Mouse (Mus musculus): ENCODE measurements around the gene A530064D06Rik.
"Not testable (repeated sequence)": the region's sequence is repeated elsewhere in the genome, so short reads cannot be mapped to it uniquely, and the experiment has no call there.

Gene A530064D06Rik

DNA sequence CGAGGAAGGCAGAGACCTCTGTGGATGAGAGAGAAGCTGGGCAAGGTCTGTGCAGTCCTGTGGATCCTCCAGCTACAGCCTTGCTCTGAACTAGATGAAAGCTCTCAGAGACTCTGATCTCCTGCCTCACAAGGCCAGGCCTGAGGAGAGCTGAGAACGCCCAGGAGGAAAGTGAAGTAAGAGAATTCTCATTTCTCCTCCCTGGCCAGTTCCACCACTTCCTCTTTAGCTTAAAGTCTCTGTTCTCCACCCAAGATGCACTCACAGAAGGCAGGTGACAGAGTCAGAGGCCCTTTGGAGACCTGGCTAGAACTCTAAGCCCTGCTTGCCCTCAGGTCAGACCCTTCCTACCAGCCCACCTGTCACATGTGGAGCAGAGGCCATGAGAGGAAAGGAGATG lies at the start of gene A530064D06Rik:
Gene A530064D06Rik, minus strand, starts transcription at position 173 of the 400 bp plus-strand sequence.
- not testable (repeated sequence) for DNase-seq (ENCODE audit: low read depth)

GRCm38 (mm10) chr17:48215429-48215828 lies 48.4 kb upstream of the A530064D06Rik start:
- DNase-seq (ENCODE audit: low read depth) = no peak

GRCm38 (mm10) chr17:48213511-48213910 lies 46.4 kb upstream of the A530064D06Rik start:
- DNase-seq (ENCODE audit: low read depth) = no peak

DNA sequence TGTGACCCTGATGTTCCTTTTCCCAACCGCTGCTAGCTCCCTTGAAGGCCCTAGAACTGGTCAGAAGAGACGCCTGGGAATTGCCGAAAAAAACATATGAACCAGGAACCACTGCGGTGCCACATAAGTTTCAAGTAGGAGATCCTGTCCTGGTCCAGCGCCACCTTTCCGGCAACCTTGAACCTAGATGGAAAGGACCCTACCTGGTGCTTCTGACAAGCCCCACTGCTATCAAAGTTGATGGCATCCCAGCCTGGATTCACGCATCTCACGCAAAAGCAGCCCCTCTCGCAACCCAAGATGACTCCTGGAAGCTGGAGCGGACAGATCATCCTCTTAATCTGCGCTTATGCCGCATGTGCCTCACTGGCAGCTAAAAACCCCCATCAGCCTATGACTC lies 45.5 kb upstream of the A530064D06Rik start:
- DNase-seq (ENCODE audit: low read depth) = no peak

- DNase-seq (ENCODE audit: low read depth) = no peak
These were observed 36.0 kb upstream of the A530064D06Rik start for GRCm38 (mm10) chr17:48203086-48203485.

DNA sequence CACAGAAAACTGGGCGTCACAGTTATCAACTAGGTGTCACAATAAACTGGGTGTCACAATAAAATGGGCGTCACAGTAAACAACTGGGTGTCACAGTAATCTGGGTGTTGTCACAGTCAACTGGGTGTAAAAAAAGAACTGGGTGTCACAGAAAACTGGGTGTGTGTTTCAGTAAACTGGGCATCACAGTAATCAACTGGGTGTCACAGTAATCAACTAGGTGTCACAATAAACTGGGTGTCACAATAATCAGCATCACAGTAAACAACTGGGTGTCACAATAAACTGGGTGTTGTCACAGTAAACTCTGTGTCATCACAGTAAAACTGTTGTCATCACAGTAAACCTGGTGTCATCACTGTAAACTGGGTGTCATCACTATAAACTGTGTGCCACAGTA lies 25.3 kb upstream of the A530064D06Rik start:
- no peak for DNase-seq (ENCODE audit: low read depth)

DNA sequence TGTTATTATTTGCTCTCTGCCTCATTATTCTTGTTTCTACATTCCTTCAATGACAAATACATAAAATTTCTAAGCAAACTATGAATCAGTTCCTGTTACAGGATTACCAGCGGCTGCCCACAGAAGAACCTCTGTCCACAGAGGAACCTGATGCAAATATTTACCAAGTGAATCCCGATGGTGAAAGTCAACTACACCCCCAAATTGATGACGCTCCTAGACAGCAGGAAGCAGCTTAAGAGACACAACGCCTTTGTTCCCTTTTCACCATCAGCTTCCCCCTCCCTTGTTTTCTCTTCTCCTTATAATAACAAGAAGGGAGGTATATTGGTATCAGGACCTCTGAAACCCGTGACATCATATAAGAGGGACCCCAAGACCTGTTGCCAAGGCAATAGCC lies 18.2 kb upstream of the A530064D06Rik start:
- DNase-seq (ENCODE audit: low read depth) = peak; percentile 75

GRCm38 (mm10) chr17:48157382-48158076 lies 9.5 kb downstream of the A530064D06Rik start:
- DNase-seq (ENCODE audit: low read depth) = no peak

- no peak for DNase-seq (ENCODE audit: low read depth)
These were observed 21.0 kb downstream of the A530064D06Rik start, which contains the start of gene 9830107B12Rik for GRCm38 (mm10) chr17:48146120-48146519. Gene 9830107B12Rik, minus strand, starts transcription at chr17:48146268.

GRCm38 (mm10) chr17:48132810-48133209 lies 34.3 kb downstream of the A530064D06Rik start:
- DNase-seq (ENCODE audit: low read depth) = no peak

DNA sequence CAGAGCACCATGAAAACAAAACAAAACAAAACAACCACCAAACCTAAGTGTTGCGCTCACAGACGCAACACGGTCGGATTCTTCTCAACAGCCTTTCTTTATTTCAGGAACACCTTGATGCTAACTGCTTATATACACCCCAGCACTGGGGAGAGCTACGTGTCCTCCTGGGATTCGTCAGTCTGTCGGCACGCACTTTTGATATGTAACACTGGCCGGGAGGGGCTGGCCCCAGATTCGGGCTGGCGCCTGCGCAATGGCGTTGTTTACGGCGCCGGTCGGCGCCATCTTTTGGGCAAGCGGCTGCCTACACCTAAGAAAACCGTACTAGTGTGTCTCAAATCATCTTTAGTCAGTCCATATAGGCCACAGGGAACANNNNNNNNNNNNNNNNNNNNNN lies 46.6 kb downstream of the A530064D06Rik start:
- no peak for DNase-seq (ENCODE audit: low read depth)

GRCm38 (mm10) chr17:48119656-48120055 lies 47.4 kb downstream of the A530064D06Rik start:
- peak; percentile 77 for DNase-seq (ENCODE audit: low read depth)

DNA sequence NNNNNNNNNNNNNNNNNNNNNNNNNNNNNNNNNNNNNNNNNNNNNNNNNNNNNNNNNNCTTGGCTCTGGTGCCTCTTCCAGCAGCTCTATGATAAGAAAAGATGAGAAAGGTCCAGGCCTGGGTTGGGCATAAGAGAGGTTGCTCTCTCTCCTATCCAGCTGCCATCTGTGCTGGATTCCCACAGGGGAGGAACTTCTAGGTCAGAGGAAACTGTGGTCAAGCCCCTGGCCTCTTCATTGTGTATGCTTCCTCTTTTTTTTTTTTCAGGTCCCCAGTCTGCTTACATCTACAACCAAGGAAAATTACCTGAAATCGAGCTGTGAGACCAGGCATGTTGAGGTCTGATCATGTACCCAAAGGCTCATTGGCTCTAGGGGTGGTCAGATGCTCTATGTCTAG lies 48.5 kb downstream of the A530064D06Rik start:
- peak; percentile 83 for DNase-seq (ENCODE audit: low read depth)

DNA sequence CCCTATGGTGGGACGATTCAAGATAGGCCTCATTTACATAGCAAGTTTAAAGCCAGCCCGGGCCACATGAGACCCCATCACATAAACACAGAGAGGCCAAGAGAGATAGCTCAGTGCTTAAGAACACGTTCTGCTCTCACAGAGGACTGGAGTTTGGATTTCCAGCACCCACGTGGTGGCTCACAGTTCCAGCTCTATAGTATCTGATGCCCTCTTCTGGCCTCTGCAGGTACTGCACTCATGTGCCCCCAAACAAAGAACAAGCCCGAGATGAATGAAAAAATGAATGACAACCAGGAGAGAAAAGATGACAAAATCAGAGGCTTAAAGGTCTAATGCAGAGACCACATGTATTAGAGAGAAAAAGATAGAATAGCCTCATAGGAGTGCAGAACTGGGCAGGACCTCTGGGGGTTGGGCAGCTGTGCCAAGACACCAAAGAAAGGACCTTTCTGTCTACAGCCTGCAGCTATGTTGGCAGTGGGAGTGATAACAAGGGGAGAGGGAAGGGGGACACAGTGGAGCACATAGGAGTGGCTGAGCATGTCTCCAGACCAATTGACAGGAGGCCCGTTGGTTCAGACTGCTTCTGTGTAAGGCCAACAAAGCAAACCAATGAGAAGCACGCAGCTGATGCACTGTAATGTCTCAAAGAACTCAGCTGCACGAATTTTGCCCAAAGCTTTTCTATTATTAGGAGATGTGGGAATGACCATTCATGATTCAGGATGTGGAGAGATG lies 56.4 kb downstream of the A530064D06Rik start:
- DNase-seq (ENCODE audit: low read depth) = peak; percentile 60

- no peak for DNase-seq (ENCODE audit: low read depth)
These were observed 58.6 kb downstream of the A530064D06Rik start for GRCm38 (mm10) chr17:48108520-48108919.

DNA sequence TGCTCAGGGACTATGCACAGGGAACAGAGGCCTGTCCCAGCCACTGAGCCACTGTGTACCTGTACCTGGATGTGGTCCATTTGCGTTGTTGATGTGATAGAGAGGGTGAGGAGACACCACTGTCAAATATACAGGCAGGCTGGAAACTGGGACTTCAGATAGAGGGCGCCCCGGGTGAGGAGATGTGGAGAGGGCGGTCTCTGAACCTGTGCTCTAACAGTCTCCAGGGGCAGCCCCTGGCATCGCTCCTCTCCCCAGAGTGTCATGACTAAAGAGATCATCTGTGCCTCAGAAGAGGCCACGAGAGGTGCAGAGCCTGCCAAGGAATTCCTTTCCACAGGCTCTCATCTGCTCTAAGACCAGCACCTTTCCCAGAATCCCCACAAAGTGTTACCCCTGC lies 59.2 kb downstream of the A530064D06Rik start:
- no peak for DNase-seq (ENCODE audit: low read depth)

- no peak for DNase-seq (ENCODE audit: low read depth)
These were observed 59.7 kb downstream of the A530064D06Rik start for GRCm38 (mm10) chr17:48107333-48107732.

GRCm38 (mm10) chr17:48100441-48101417 lies 66.3 kb downstream of the A530064D06Rik start:
- peak; percentile 84 for DNase-seq (ENCODE audit: low read depth)

- DNase-seq (ENCODE audit: low read depth) = no peak
These were observed 67.8 kb downstream of the A530064D06Rik start for GRCm38 (mm10) chr17:48099312-48099711.
